Mouse (Mus musculus) CH12.LX (cell line): ENCODE data around the gene Gm20388. TPM values are rescaled to one million over a fixed set of nuclear protein-coding genes. Genes with fewer than 3 reads are reported as not detected.

Experiments used
- DNase-seq: peaks from one replicate; pipeline ENCODE4 v3.0.0-alpha.2; 2013; ENCODE audit errors: extremely low read depth
- H3K27ac ChIP-seq: 2 replicates; pipeline ENCODE4 v1.5.1; 2012; ENCODE audit warnings: low read depth, mild to moderate bottlenecking, control low read depth, moderate library complexity; ENCODE audit not compliant: insufficient read depth
- H3K27me3 ChIP-seq: replicated peaks from 2 replicates; pipeline ENCODE3; 2012; ENCODE audit warnings: inconsistent platforms
- H3K36me3 ChIP-seq, 2 experiments: replicated peaks in 1 of 2; 2 replicates each; pipeline versions ENCODE3 to v1.6.1; 2012; ENCODE audit warnings: inconsistent platforms in 1 of 2, low read length in 1 of 2, mild to moderate bottlenecking in 1 of 2, mixed read lengths in 1 of 2, moderate library complexity in 1 of 2; ENCODE audit not compliant: control insufficient read depth in 1 of 2, insufficient read depth in 1 of 2
- H3K4me1 ChIP-seq, 2 experiments: 2 replicates each; pipeline ENCODE4 v1.6.1; 2012; ENCODE audit warnings: inconsistent platforms in 1 of 2, moderate library complexity in 1 of 2; ENCODE audit not compliant: insufficient read depth in 2 of 2, control insufficient read depth in 1 of 2
- H3K4me2 ChIP-seq: 2 replicates; pipeline ENCODE4 v1.6.1; 2012; ENCODE audit warnings: low read depth, mild to moderate bottlenecking, control low read depth; ENCODE audit not compliant: poor library complexity, insufficient read depth, severe bottlenecking
- H3K4me3 ChIP-seq, 3 experiments: fragments of 150-350 bp in 1 of 3; sonication (generic) in 1 of 3; replicated peaks in 1 of 3; 2 replicates each; pipeline versions ENCODE3 to v1.5.1; 2011 to 2012; ENCODE audit warnings: low read depth in 2 of 3, low read length in 2 of 3, mild to moderate bottlenecking in 2 of 3, moderate library complexity in 2 of 3, control low read depth in 1 of 3, improper control_type of control experiment in 1 of 3, inconsistent platforms in 1 of 3, mixed read lengths in 1 of 3; ENCODE audit not compliant: poor library complexity in 1 of 3
- H3K79me2 ChIP-seq: replicated peaks from 2 replicates; pipeline ENCODE4 v1.6.1; 2012; ENCODE audit warnings: mild to moderate bottlenecking, moderate library complexity; ENCODE audit not compliant: control insufficient read depth, poor library complexity, insufficient read depth, severe bottlenecking; ENCODE audit errors: extremely low read depth
- H3K9ac ChIP-seq: 2 replicates; pipeline ENCODE4 v1.6.1; 2012; ENCODE audit warnings: low read depth, mild to moderate bottlenecking, control low read depth, moderate library complexity; ENCODE audit not compliant: insufficient read depth
- H3K9me3 ChIP-seq: replicated peaks from 2 replicates; pipeline ENCODE3; 2012; ENCODE audit warnings: low read length, inconsistent platforms, mixed read lengths
- BHLHE40 ChIP-seq: IDR thresholded peaks from 2 replicates; pipeline ENCODE4 v1.6.1; 2011; ENCODE audit warnings: mild to moderate bottlenecking, low read depth, low read length, improper control_type of control experiment
- CHD2 ChIP-seq: IDR thresholded peaks from 2 replicates; pipeline ENCODE4 v1.6.1; 2011; ENCODE audit warnings: low read length, improper control_type of control experiment
- CTCF ChIP-seq, 2 experiments: IDR thresholded peaks in 1 of 2; conservative IDR thresholded peaks in 1 of 2; 2 replicates each; pipeline ENCODE4 v1.5.1; 2011 to 2012; ENCODE audit warnings: low read depth in 2 of 2, low read length in 2 of 2, improper control_type of control experiment in 1 of 2, inconsistent platforms in 1 of 2, mild to moderate bottlenecking in 1 of 2, moderate library complexity in 1 of 2
- EP300 ChIP-seq: IDR thresholded peaks from 2 replicates; pipeline ENCODE4 v1.6.1; 2011; ENCODE audit warnings: low read length, improper control_type of control experiment
- ETS1 ChIP-seq: conservative IDR thresholded peaks from 2 replicates; pipeline ENCODE4 v1.6.1; 2012; ENCODE audit warnings: low read depth, mild to moderate bottlenecking, inconsistent platforms, low read length, improper control_type of control experiment, moderate library complexity
- GABPA ChIP-seq: IDR thresholded peaks from 2 replicates; pipeline ENCODE4 v1.6.1; 2012; ENCODE audit warnings: low read depth, low read length, improper control_type of control experiment, inconsistent platforms; ENCODE audit not compliant: insufficient replicate concordance
- HCFC1 ChIP-seq: IDR thresholded peaks from 2 replicates; pipeline ENCODE4 v1.6.1; 2012; ENCODE audit warnings: low read depth, mild to moderate bottlenecking, inconsistent platforms, low read length, improper control_type of control experiment
- IRF4 ChIP-seq: IDR thresholded peaks from 2 replicates; pipeline ENCODE4 v1.6.1; 2014; ENCODE audit warnings: low read depth, mild to moderate bottlenecking, inconsistent platforms, low read length, improper control_type of control experiment
- JUN ChIP-seq: IDR thresholded peaks from 2 replicates; pipeline ENCODE4 v1.6.1; 2011; ENCODE audit warnings: low read depth, mild to moderate bottlenecking, low read length, improper control_type of control experiment, moderate library complexity; ENCODE audit not compliant: insufficient read depth
- JUND ChIP-seq: conservative IDR thresholded peaks from 2 replicates; pipeline ENCODE4 v1.6.1; 2011; ENCODE audit warnings: low read depth, low read length, improper control_type of control experiment
- MAZ ChIP-seq: IDR thresholded peaks from 2 replicates; pipeline ENCODE4 v1.6.1; 2012; ENCODE audit warnings: low read depth, mild to moderate bottlenecking, inconsistent platforms, low read length, improper control_type of control experiment, moderate library complexity
- MXI1 ChIP-seq: IDR thresholded peaks from 2 replicates; pipeline ENCODE4 v1.6.1; 2011; ENCODE audit warnings: mild to moderate bottlenecking, low read depth, low read length, improper control_type of control experiment
- NELFE ChIP-seq: IDR thresholded peaks from 2 replicates; pipeline ENCODE4 v1.6.1; 2011; ENCODE audit warnings: low read depth, low read length, improper control_type of control experiment
- PAX5 ChIP-seq: IDR thresholded peaks from 2 replicates; pipeline ENCODE4 v1.6.1; 2012; ENCODE audit warnings: low read length, inconsistent platforms, mixed read lengths
- POLR2A ChIP-seq: IDR thresholded peaks from 2 replicates; pipeline ENCODE4 v1.6.1; 2011; ENCODE audit warnings: low read depth, mild to moderate bottlenecking, improper control_type of control experiment, low read length
- POLR2AphosphoS2 ChIP-seq: IDR thresholded peaks from 2 replicates; pipeline ENCODE4 v1.6.1; 2011; ENCODE audit warnings: low read depth, low read length, improper control_type of control experiment
- RAD21 ChIP-seq: IDR thresholded peaks from 2 replicates; pipeline ENCODE4 v1.6.1; 2011; ENCODE audit warnings: low read depth, mild to moderate bottlenecking, low read length, improper control_type of control experiment, moderate library complexity
- RCOR1 ChIP-seq: conservative IDR thresholded peaks from 2 replicates; pipeline ENCODE4 v1.6.1; 2012; ENCODE audit warnings: low read depth, mild to moderate bottlenecking, inconsistent platforms, low read length, improper control_type of control experiment
- TBP ChIP-seq: conservative IDR thresholded peaks from 2 replicates; pipeline ENCODE4 v1.6.1; 2011; ENCODE audit warnings: low read depth, low read length, improper control_type of control experiment
- ZC3H11A ChIP-seq: IDR thresholded peaks from 2 replicates; pipeline ENCODE4 v1.6.1; 2012; ENCODE audit warnings: low read depth, mild to moderate bottlenecking, inconsistent platforms, low read length, improper control_type of control experiment
- ZNF384 ChIP-seq: IDR thresholded peaks from 2 replicates; pipeline ENCODE4 v1.6.1; 2012; ENCODE audit warnings: low read depth, low read length, improper control_type of control experiment, inconsistent platforms
- dilution Hi-C: fragments of 300-500 bp; cut with MboI; formaldehyde crosslinking; loops from 2 replicates; pipeline ENCODE4 v1.14.3; 2020; ENCODE audit warnings: low sequenced_read_pairs; ENCODE audit not compliant: extremely low pct_unique_long_range_greater_than_20kb, extremely low pct_ligation_motif_present
- in situ Hi-C: fragments of 300-500 bp; cut with MboI; formaldehyde crosslinking; loops from 3 replicates; pipeline ENCODE4 v1.14.3; 2019; ENCODE audit warnings: low sequenced_read_pairs, low pct_ligation_motif_present, low pct_unique_long_range_greater_than_20kb, mixed read lengths
- polyA plus RNA-seq: library from polyadenylated mRNA; unstranded; fragments of >175 nt; gene quantifications from 2 replicates; pipeline ENCODE4 v1.2.1, GENCODE M21; 2012; ENCODE audit warnings: low read depth; ENCODE audit not compliant: insufficient read length
- total RNA-seq, 2 experiments: library from RNA; depleted of rRNA; stranded (reverse); fragments of 300-350 nt in 1 of 2; fragments of >200 nt in 1 of 2; gene quantifications; 2 replicates each; pipeline ENCODE4 v1.2.3; 2012 to 2014

Gene Gm20388
- total and polyA plus RNA-seq, 3 experiments: 14.8 to 26.3 (median 22.2) TPM

DNA sequence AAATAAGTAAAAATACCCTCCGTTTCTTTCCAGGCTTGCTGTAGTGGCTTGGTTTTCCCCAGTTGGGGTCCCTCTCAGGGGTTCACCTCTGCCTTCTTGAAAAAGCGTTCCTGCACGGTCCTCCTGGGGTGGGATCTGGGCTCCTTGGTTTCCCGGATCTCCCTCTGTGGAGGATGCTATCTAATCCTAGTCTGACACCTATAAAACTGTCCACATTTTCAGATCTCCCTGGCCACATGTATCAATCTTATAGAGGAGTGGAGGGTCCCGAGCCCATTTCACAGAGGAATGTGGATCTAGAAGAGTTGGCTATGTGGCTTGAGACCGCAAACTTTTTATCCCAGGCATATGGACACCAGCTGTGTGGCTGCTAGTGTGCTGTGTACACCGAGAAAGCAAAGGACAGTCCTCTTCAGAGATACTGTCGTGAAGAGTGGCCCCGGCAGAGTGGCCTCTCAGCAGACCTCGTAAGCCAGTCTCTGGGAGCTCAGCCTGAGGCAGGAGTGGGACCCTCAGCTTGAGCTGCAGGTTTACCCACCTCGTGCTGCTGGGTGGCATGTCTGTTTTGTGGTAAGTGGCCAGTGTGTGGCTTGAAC lies 2768.8 kb downstream of the Gm20388 start:
- Histone ChIP-seq H3K27ac (no peak overlapping the region), H3K79me2 (peaks cover 9% of the 10 kb centered on the region; the same call in 1 of the 2 replicates), H3K4me3 (no peak overlapping the region), H3K4me2 (no peak overlapping the region), H3K36me3 (peaks cover 49 to 88% of the 10 kb centered on the region in 2 experiments), H3K27me3 (no peaks in the 10 kb centered on the region), H3K9ac (no peak overlapping the region), H3K9me3 (peaks cover 21% of the 10 kb centered on the region), H3K4me1 (peaks cover 10 to 38% of the 10 kb centered on the region in 2 experiments)
- no peak for DNase-seq
- dilution Hi-C loops: no loop called here
- in situ Hi-C loops: no loop called here
- TF ChIP-seq POLR2A: 0 out of 2 replicates have a peak, but pooled peaks have one; percentile 5
- no peak for TF ChIP-seq MXI1

DNA sequence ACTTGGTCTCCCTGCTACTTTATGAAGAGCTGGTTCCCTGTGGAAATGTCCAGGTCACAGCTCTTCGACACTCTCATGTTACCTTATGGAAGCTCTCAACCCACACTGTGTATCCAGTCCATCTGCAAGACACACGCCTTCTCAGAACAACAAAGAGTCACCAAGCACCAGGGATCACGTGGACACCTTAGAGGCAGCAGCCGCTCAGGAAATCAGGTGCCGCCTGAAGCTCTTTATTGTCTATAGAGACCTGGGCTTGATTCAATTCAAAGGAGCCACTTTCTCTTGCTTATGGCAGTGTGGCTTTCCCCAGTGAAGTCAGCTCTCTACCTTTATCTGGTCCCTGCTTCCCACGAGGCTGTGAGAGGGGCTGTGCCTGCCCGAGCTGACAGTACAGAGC lies 2769.5 kb downstream of the Gm20388 start:
- Histone ChIP-seq H3K36me3 (peaks cover 49 to 88% of the 10 kb centered on the region in 2 experiments), H3K4me1 (peaks cover 7 to 35% of the 10 kb centered on the region in 2 experiments; a peak in 3 of 4 replicates), H3K27ac (no peak overlapping the region), H3K4me2 (no peak overlapping the region), H3K9me3 (peaks cover 21% of the 10 kb centered on the region), H3K9ac (no peak overlapping the region), H3K4me3 (no peak overlapping the region), H3K27me3 (no peaks in the 10 kb centered on the region), H3K79me2 (peaks cover 9% of the 10 kb centered on the region; the same call in 1 of the 2 replicates)
- DNase-seq: no peak
- TF ChIP-seq TBP (no peak), MAZ (no peak), BHLHE40 (no peak), NELFE (no peak), ETS1 (no peak), CHD2 (no peak), HCFC1 (no peak), MXI1 (no peak), JUN (no peak), RAD21 (no peak), POLR2AphosphoS2 (no peak)
- in situ Hi-C loops: no loop called here
- dilution Hi-C loops: no loop called here

DNA sequence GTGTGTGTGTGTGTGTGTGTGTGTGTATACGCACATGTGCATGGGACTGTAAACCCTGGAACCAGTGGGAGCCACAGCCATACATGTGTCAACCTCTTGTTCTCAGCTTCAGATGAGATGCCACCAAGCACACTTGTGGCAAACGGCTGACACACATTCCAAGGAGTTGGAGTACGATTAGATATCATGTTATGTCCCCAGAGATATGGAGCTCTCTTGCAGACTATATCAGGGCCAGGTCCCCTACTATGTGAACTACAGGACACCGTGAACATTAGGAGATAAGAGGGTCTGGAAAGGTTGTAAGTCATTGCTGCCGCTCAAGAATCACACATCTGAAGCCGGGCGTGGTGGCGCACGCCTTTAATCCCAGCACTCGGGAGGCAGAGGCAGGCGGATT lies 2772.2 kb downstream of the Gm20388 start:
- Histone ChIP-seq H3K79me2 (peaks cover 15% of the 10 kb centered on the region; the same call in 1 of the 2 replicates), H3K4me2 (no peak overlapping the region), H3K9ac (no peak overlapping the region), H3K9me3 (peaks cover 17% of the 10 kb centered on the region), H3K4me3 (no peak overlapping the region), H3K27ac (no peak overlapping the region), H3K4me1 (peaks cover 2 to 33% of the 10 kb centered on the region in 2 experiments; a peak in 3 of 4 replicates), H3K27me3 (no peaks in the 10 kb centered on the region), H3K36me3 (peaks cover 58 to 88% of the 10 kb centered on the region in 2 experiments)
- no peak for DNase-seq
- dilution Hi-C loops: no loop called here
- no peak for TF ChIP-seq RAD21
- TF ChIP-seq ZC3H11A: no peak
- TF ChIP-seq IRF4: no peak
- no peak for TF ChIP-seq CTCF (conservative IDR thresholded peaks at IDR 0.05 in 1 of 2, IDR thresholded peaks at IDR 0.05 in 1 of 2; ENCODE audit: low read depth in 2 of 2, low read length in 2 of 2)
- TF ChIP-seq ZNF384: no peak
- no peak for TF ChIP-seq EP300
- no peak for TF ChIP-seq JUND
- no peak for TF ChIP-seq BHLHE40
- TF ChIP-seq GABPA: no peak
- TF ChIP-seq PAX5: no peak
- no peak for TF ChIP-seq RCOR1
- in situ Hi-C loops: no loop called here
